Mouse (Mus musculus) testis, adult 2 months (tissue): Measurements from ENCODE around the gene Igf1r.

Experiments
- CTCF ChIP-seq: fragments of 200-500 bp; IDR thresholded peaks from 2 replicates; pipeline ENCODE4 v1.5.1; 2012; ENCODE audit warnings: low read depth, mild to moderate bottlenecking, inconsistent platforms, low read length, moderate library complexity; ENCODE audit not compliant: control insufficient read depth, insufficient read depth, insufficient replicate concordance
- POLR2A ChIP-seq: fragments of 200-500 bp; IDR thresholded peaks from 2 replicates; pipeline ENCODE4 v1.6.1; 2012; ENCODE audit warnings: low read depth, mild to moderate bottlenecking, inconsistent platforms, low read length, moderate library complexity; ENCODE audit not compliant: control insufficient read depth

- TF ChIP-seq POLR2A (no peak), CTCF (no peak)
These were observed 150.5 kb downstream of the Igf1r start for GRCm38 (mm10) chr7:68103178-68103530.
